Mouse (Mus musculus) cortical plate, adult 2 months (tissue): ENCODE results near the gene AI837181.

Experiments
- CTCF ChIP-seq: fragments of 200-500 bp; IDR thresholded peaks from 2 replicates; pipeline ENCODE4 v1.5.1; 2011; ENCODE audit warnings: mild to moderate bottlenecking, control low read depth, low read length; ENCODE audit not compliant: insufficient read depth; ENCODE audit errors: extremely low read depth
- POLR2A ChIP-seq: fragments of 200-500 bp; IDR thresholded peaks from 2 replicates; pipeline ENCODE4 v1.6.1; 2011; ENCODE audit warnings: mild to moderate bottlenecking, low read length, control low read depth; ENCODE audit not compliant: insufficient read depth; ENCODE audit errors: extremely low read depth

GRCm38 (mm10) chr19:5402293-5402692 lies 22.7 kb upstream of the AI837181 start, which contains the start of gene Tsga10ip:
- no peak for TF ChIP-seq CTCF
- no peak for TF ChIP-seq POLR2A
